Mouse (Mus musculus) MEL (cell line): ENCODE results near the gene Dedd. TPM values are rescaled to one million over a fixed set of nuclear protein-coding genes. Genes with fewer than 3 reads are reported as not detected.

Experiments
- DNase-seq: peaks from one replicate; pipeline ENCODE4 v3.0.0; 2011; ENCODE audit warnings: low read depth, low spot score
- H3K27ac ChIP-seq: 2 replicates; pipeline ENCODE4 v1.5.1; 2012; ENCODE audit warnings: low read depth, mild to moderate bottlenecking, control low read depth, low read length, moderate library complexity; ENCODE audit not compliant: control insufficient read depth
- H3K27me3 ChIP-seq, 2 experiments: fragments of 150-350 bp in 1 of 2; sonication (generic) in 1 of 2; 2 replicates each; pipeline ENCODE4 v1.6.1; 2012; ENCODE audit warnings: low read length in 2 of 2, mild to moderate bottlenecking in 2 of 2, improper control_type of control experiment in 1 of 2, moderate library complexity in 1 of 2; ENCODE audit not compliant: insufficient read depth in 2 of 2, control insufficient read depth in 1 of 2
- H3K36me3 ChIP-seq, 2 experiments: 2 replicates each; pipeline ENCODE4 v1.6.1; 2012 to 2014; ENCODE audit warnings: low read length in 2 of 2, improper control_type of control experiment in 1 of 2, inconsistent platforms in 1 of 2, mild to moderate bottlenecking in 1 of 2; ENCODE audit not compliant: insufficient read depth in 2 of 2, control insufficient read depth in 1 of 2
- H3K4me1 ChIP-seq, 2 experiments: fragments of 150-350 bp in 1 of 2; sonication (generic) in 1 of 2; 2 replicates each; pipeline ENCODE4 v1.6.1; 2012; ENCODE audit warnings: low read length in 2 of 2, improper control_type of control experiment in 1 of 2, mild to moderate bottlenecking in 1 of 2; ENCODE audit not compliant: insufficient read depth in 2 of 2, control insufficient read depth in 1 of 2
- H3K4me3 ChIP-seq, 2 experiments: fragments of 150-350 bp in 1 of 2; sonication (generic) in 1 of 2; 2 replicates each; pipeline ENCODE4 v1.5.1; 2012; ENCODE audit warnings: low read depth in 2 of 2, low read length in 2 of 2, mild to moderate bottlenecking in 2 of 2, moderate library complexity in 2 of 2, control low read depth in 1 of 2, improper control_type of control experiment in 1 of 2; ENCODE audit not compliant: control insufficient read depth in 1 of 2, insufficient read depth in 1 of 2
- H3K79me2 ChIP-seq: 2 replicates; pipeline ENCODE4 v1.6.1; 2012; ENCODE audit warnings: mild to moderate bottlenecking, low read length, moderate library complexity; ENCODE audit not compliant: control insufficient read depth, poor library complexity, insufficient read depth
- H3K9ac ChIP-seq: 2 replicates; pipeline ENCODE4 v1.6.1; 2012; ENCODE audit warnings: low read depth, mild to moderate bottlenecking, control low read depth, low read length, moderate library complexity; ENCODE audit not compliant: control insufficient read depth, poor library complexity, severe bottlenecking
- H3K9me3 ChIP-seq: fragments of 150-350 bp; sonication (generic); replicated peaks from 2 replicates; pipeline ENCODE4 v1.6.1; 2012; ENCODE audit warnings: mild to moderate bottlenecking, low read length, improper control_type of control experiment, moderate library complexity; ENCODE audit not compliant: insufficient read depth
- CHD2 ChIP-seq: IDR thresholded peaks from 2 replicates; pipeline ENCODE4 v1.6.1; 2011; ENCODE audit warnings: low read length, improper control_type of control experiment
- CTCF ChIP-seq, 3 experiments: IDR thresholded peaks in 2 of 3; conservative IDR thresholded peaks in 1 of 3; 2 replicates each; pipeline ENCODE4 v1.5.1; 2011 to 2012; ENCODE audit warnings: low read length in 3 of 3, low read depth in 2 of 3, mild to moderate bottlenecking in 2 of 3, improper control_type of control experiment in 1 of 3, inconsistent platforms in 1 of 3, mixed read lengths in 1 of 3, moderate library complexity in 1 of 3; ENCODE audit not compliant: control insufficient read depth in 1 of 3, insufficient read depth in 1 of 3, poor library complexity in 1 of 3, severe bottlenecking in 1 of 3
- E2F4 ChIP-seq: IDR thresholded peaks from 2 replicates; pipeline ENCODE4 v1.6.1; 2011; ENCODE audit warnings: low read depth, low read length, improper control_type of control experiment, borderline replicate concordance
- ELF1 ChIP-seq: IDR thresholded peaks from 2 replicates; pipeline ENCODE4 v1.6.1; 2014; ENCODE audit warnings: low read depth, mild to moderate bottlenecking, inconsistent platforms, low read length, improper control_type of control experiment, moderate library complexity
- ETS1 ChIP-seq: IDR thresholded peaks from 2 replicates; pipeline ENCODE4 v1.6.1; 2012; ENCODE audit warnings: low read depth, mild to moderate bottlenecking, inconsistent platforms, low read length, improper control_type of control experiment, moderate library complexity
- GABPA ChIP-seq: IDR thresholded peaks from 2 replicates; pipeline ENCODE4 v1.6.1; 2012; ENCODE audit warnings: low read depth, mild to moderate bottlenecking, inconsistent platforms, low read length, improper control_type of control experiment, moderate library complexity
- GATA1 ChIP-seq: IDR thresholded peaks from 2 replicates; pipeline ENCODE4 v1.6.1; 2011; ENCODE audit warnings: low read depth, low read length, improper control_type of control experiment
- HCFC1 ChIP-seq: IDR thresholded peaks from 2 replicates; pipeline ENCODE4 v1.6.1; 2012; ENCODE audit warnings: low read depth, mild to moderate bottlenecking, inconsistent platforms, low read length, improper control_type of control experiment, moderate library complexity
- JUND ChIP-seq: IDR thresholded peaks from 2 replicates; pipeline ENCODE4 v1.6.1; 2011; ENCODE audit warnings: low read depth, mild to moderate bottlenecking, improper control_type of control experiment, low read length
- KAT2A ChIP-seq: conservative IDR thresholded peaks from 2 replicates; pipeline ENCODE4 v1.6.1; 2012; ENCODE audit warnings: low read depth, low read length, improper control_type of control experiment, inconsistent platforms
- MAX ChIP-seq: IDR thresholded peaks from 2 replicates; pipeline ENCODE4 v1.6.1; 2011; ENCODE audit warnings: low read length, improper control_type of control experiment
- MAZ ChIP-seq: IDR thresholded peaks from 2 replicates; pipeline ENCODE4 v1.6.1; 2012; ENCODE audit warnings: low read depth, mild to moderate bottlenecking, inconsistent platforms, low read length, improper control_type of control experiment
- MXI1 ChIP-seq: IDR thresholded peaks from 2 replicates; pipeline ENCODE4 v1.6.1; 2011; ENCODE audit warnings: mild to moderate bottlenecking, low read depth, low read length, improper control_type of control experiment
- MYB ChIP-seq: IDR thresholded peaks from 2 replicates; pipeline ENCODE4 v1.6.1; 2011; ENCODE audit warnings: mild to moderate bottlenecking, low read depth, low read length, improper control_type of control experiment
- MYC ChIP-seq: IDR thresholded peaks from 2 replicates; pipeline ENCODE4 v1.6.1; 2011; ENCODE audit warnings: low read depth, mild to moderate bottlenecking, low read length, improper control_type of control experiment, moderate library complexity
- NELFE ChIP-seq: IDR thresholded peaks from 2 replicates; pipeline ENCODE4 v1.6.1; 2011; ENCODE audit warnings: low read depth, low read length, improper control_type of control experiment
- NRF1 ChIP-seq: IDR thresholded peaks from 2 replicates; pipeline ENCODE4 v1.6.1; 2014; ENCODE audit warnings: low read depth, mild to moderate bottlenecking, inconsistent platforms, low read length, improper control_type of control experiment, moderate library complexity; ENCODE audit not compliant: poor library complexity, insufficient read depth, severe bottlenecking
- POLR2A ChIP-seq, 2 experiments: IDR thresholded peaks; 2 replicates each; pipeline ENCODE4 v1.6.1; 2011 to 2012; ENCODE audit warnings: low read length in 2 of 2, mild to moderate bottlenecking in 2 of 2, control low read depth in 1 of 2, improper control_type of control experiment in 1 of 2, low read depth in 1 of 2, moderate library complexity in 1 of 2; ENCODE audit not compliant: control insufficient read depth in 1 of 2, insufficient read depth in 1 of 2, poor library complexity in 1 of 2
- POLR2AphosphoS5 ChIP-seq: IDR thresholded peaks from 2 replicates; pipeline ENCODE4 v1.6.1; 2012; ENCODE audit warnings: low read depth, borderline replicate concordance, mild to moderate bottlenecking, inconsistent platforms, low read length, moderate library complexity, mixed read lengths
- RAD21 ChIP-seq: IDR thresholded peaks from 2 replicates; pipeline ENCODE4 v1.6.1; 2011; ENCODE audit warnings: mild to moderate bottlenecking, low read depth, low read length, improper control_type of control experiment
- RCOR1 ChIP-seq: IDR thresholded peaks from 2 replicates; pipeline ENCODE4 v1.6.1; 2012; ENCODE audit warnings: low read depth, mild to moderate bottlenecking, inconsistent platforms, low read length, improper control_type of control experiment
- SIN3A ChIP-seq: IDR thresholded peaks from 2 replicates; pipeline ENCODE4 v1.6.1; 2012; ENCODE audit warnings: low read length, improper control_type of control experiment, inconsistent platforms
- SMC3 ChIP-seq: IDR thresholded peaks from 2 replicates; pipeline ENCODE4 v1.6.1; 2011; ENCODE audit warnings: low read depth, low read length, improper control_type of control experiment
- TAL1 ChIP-seq: IDR thresholded peaks from 2 replicates; pipeline ENCODE4 v1.6.1; 2012; ENCODE audit warnings: mild to moderate bottlenecking, inconsistent platforms, low read length, moderate library complexity, mixed read lengths
- TBP ChIP-seq: IDR thresholded peaks from 2 replicates; pipeline ENCODE4 v1.8.0; 2011; ENCODE audit warnings: low read depth, low read length, improper control_type of control experiment
- UBTF ChIP-seq: IDR thresholded peaks from 2 replicates; pipeline ENCODE4 v1.6.1; 2012; ENCODE audit warnings: low read depth, mild to moderate bottlenecking, inconsistent platforms, low read length, improper control_type of control experiment, moderate library complexity, borderline replicate concordance; ENCODE audit not compliant: insufficient read depth
- USF1 ChIP-seq: IDR thresholded peaks from 2 replicates; pipeline ENCODE4 v1.6.1; 2014; ENCODE audit warnings: low read depth, mild to moderate bottlenecking, inconsistent platforms, low read length, improper control_type of control experiment, moderate library complexity
- USF2 ChIP-seq, 2 experiments: IDR thresholded peaks; 2 replicates each; pipeline ENCODE4 v1.6.1; 2011 to 2012; ENCODE audit warnings: improper control_type of control experiment in 2 of 2, low read length in 2 of 2, borderline replicate concordance in 1 of 2, inconsistent platforms in 1 of 2, low read depth in 1 of 2, mild to moderate bottlenecking in 1 of 2; ENCODE audit not compliant: insufficient read depth in 1 of 2
- ZC3H11A ChIP-seq: IDR thresholded peaks from 2 replicates; pipeline ENCODE4 v1.6.1; 2012; ENCODE audit warnings: low read depth, mild to moderate bottlenecking, inconsistent platforms, low read length, improper control_type of control experiment
- ZKSCAN1 ChIP-seq: IDR thresholded peaks from 2 replicates; pipeline ENCODE4 v1.6.1; 2012; ENCODE audit warnings: low read depth, mild to moderate bottlenecking, inconsistent platforms, low read length, improper control_type of control experiment, moderate library complexity
- ZMIZ1 ChIP-seq: IDR thresholded peaks from 2 replicates; pipeline ENCODE4 v1.6.1; 2012; ENCODE audit warnings: low read depth, mild to moderate bottlenecking, inconsistent platforms, low read length, improper control_type of control experiment, moderate library complexity
- polyA plus RNA-seq, 2 experiments: library from polyadenylated mRNA; stranded (reverse) in 1 of 2; unstranded in 1 of 2; fragments of >175 nt in 1 of 2; fragments of >200 nt in 1 of 2; gene quantifications; 2 replicates each; pipeline versions ENCODE4 v1.2.1 to v1.2.4; 2012; ENCODE audit warnings: low replicate concordance in 2 of 2, low read depth in 1 of 2; ENCODE audit not compliant: insufficient read length in 2 of 2, insufficient read depth in 1 of 2, missing spikeins in 1 of 2
- total RNA-seq: library from RNA; depleted of rRNA; stranded (reverse); fragments of 300-350 nt; gene quantifications from 2 replicates; pipeline ENCODE4 v1.2.3, GENCODE M21; 2012

The Dedd gene
- total and polyA plus RNA-seq, 3 experiments: 28.7 to 44.9 TPM; not detected in 1

DNA sequence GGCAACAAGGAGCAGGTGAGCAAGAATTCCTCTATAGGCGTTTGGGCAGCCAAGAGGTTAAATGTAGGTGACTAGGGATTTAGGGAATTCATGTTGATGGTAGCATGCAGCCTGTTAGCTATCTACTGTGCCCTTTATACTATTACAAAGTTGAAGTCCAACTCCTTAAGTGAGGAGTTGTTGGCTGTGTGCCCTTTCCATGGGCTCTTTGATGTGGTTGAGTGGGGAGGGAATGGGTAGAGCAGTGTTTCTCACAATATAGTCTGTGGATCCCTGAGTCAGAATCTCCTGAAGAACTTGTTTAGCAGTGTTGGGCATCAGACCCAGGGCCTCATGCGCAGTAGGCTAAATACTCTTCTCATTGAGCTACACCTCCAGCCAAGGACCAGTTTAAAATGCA is 27.9 kb downstream of the Dedd start:
- Histone ChIP-seq H3K9me3 (no peaks in the 10 kb centered on the region), H3K27ac (no peak overlapping the region), H3K79me2 (peaks cover 17% of the 10 kb centered on the region), H3K4me3 (no peak overlapping the region), H3K36me3 (peaks cover 2 to 10% of the 10 kb centered on the region in 2 experiments; a peak in 2 of 4 replicates), H3K9ac (no peak overlapping the region), H3K27me3 (no peaks in the 10 kb centered on the region), H3K4me1 (0 out of 4 replicates have a peak, but pooled peaks cover 0 to 2% of the 10 kb centered on the region in 2 experiments)
- DNase-seq: no peak
- TF ChIP-seq CHD2 (no peak), CTCF (IDR thresholded peaks at IDR 0.05 in 2 of 3, conservative IDR thresholded peaks at IDR 0.05 in 1 of 3; ENCODE audit: control insufficient read depth in 1 of 3, insufficient read depth in 1 of 3, low read depth in 2 of 3, low read length in 3 of 3, poor library complexity in 1 of 3, severe bottlenecking in 1 of 3) (no peak), POLR2A (IDR thresholded peaks at IDR 0.05; ENCODE audit: control insufficient read depth in 1 of 2, insufficient read depth in 1 of 2, low read depth in 1 of 2, low read length in 2 of 2, poor library complexity in 1 of 2) (no peak; a peak in 1 of 4 replicates), NRF1 (no peak)

GRCm38 (mm10) chr1:171358421-171358820 is 29.5 kb downstream of the Dedd start:
- 0 out of 4 replicates have a peak, but pooled peaks cover 0 to 2% of the 10 kb centered on the region in 2 experiments for H3K4me1 ChIP-seq
- H3K36me3 ChIP-seq: peaks cover 2 to 10% of the 10 kb centered on the region in 2 experiments; a peak in 2 of 4 replicates
- no peaks in the 10 kb centered on the region for H3K27me3 ChIP-seq
- no peak overlapping the region for H3K4me3 ChIP-seq
- H3K9me3 ChIP-seq: no peaks in the 10 kb centered on the region
- peak; percentile 63 for DNase-seq
- peaks cover 5% of the 10 kb centered on the region for H3K79me2 ChIP-seq
- H3K27ac ChIP-seq: no peak overlapping the region
- no peak overlapping the region for H3K9ac ChIP-seq
- no peak for TF ChIP-seq ZKSCAN1
- TF ChIP-seq GATA1: no peak
- peak; percentile 49 for TF ChIP-seq ZC3H11A
- no peak for TF ChIP-seq KAT2A
- 0 out of 2 replicates have a peak, but pooled peaks have one; percentile 17 for TF ChIP-seq USF1
- peak; percentile 79 for TF ChIP-seq MYC
- TF ChIP-seq E2F4: no peak
- no peak for TF ChIP-seq MAZ
- TF ChIP-seq SIN3A: no peak
- peak; percentile 33 for TF ChIP-seq RAD21
- TF ChIP-seq USF2 (IDR thresholded peaks at IDR 0.05; ENCODE audit: borderline replicate concordance in 1 of 2, insufficient read depth in 1 of 2, low read depth in 1 of 2, low read length in 2 of 2): no peak
- TF ChIP-seq TAL1: no peak
- no peak for TF ChIP-seq ETS1
- no peak for TF ChIP-seq NRF1
- no peak for TF ChIP-seq POLR2AphosphoS5
- no peak for TF ChIP-seq ZMIZ1
- no peak for TF ChIP-seq MAX
- no peak for TF ChIP-seq MXI1
- peak; percentile 41 to 89 (median 47) for TF ChIP-seq CTCF (IDR thresholded peaks at IDR 0.05 in 2 of 3, conservative IDR thresholded peaks at IDR 0.05 in 1 of 3; ENCODE audit: control insufficient read depth in 1 of 3, insufficient read depth in 1 of 3, low read depth in 2 of 3, low read length in 3 of 3, poor library complexity in 1 of 3, severe bottlenecking in 1 of 3)
- TF ChIP-seq RCOR1: no peak
- TF ChIP-seq TBP: no peak
- peak; percentile 36; the same call in 1 of the 2 replicates for TF ChIP-seq HCFC1
- TF ChIP-seq MYB: no peak
- TF ChIP-seq NELFE: no peak
- 0 out of 2 replicates have a peak, but pooled peaks have one; percentile 19 for TF ChIP-seq ELF1
- TF ChIP-seq SMC3: peak; percentile 76
- TF ChIP-seq GABPA: no peak
- no peak for TF ChIP-seq UBTF
- no peak for TF ChIP-seq POLR2A (IDR thresholded peaks at IDR 0.05; ENCODE audit: control insufficient read depth in 1 of 2, insufficient read depth in 1 of 2, low read depth in 1 of 2, low read length in 2 of 2, poor library complexity in 1 of 2)
- no peak for TF ChIP-seq JUND
- no peak for TF ChIP-seq CHD2
